Mouse (Mus musculus) granulocyte monocyte progenitor cell, adult 5-6 weeks (primary cell): ENCODE results near the gene Sdk2. TPM values are rescaled to one million over a fixed set of nuclear protein-coding genes. Genes with fewer than 3 reads are reported as not detected.

Experiments
- ATAC-seq: replicated peaks from 2 replicates; pipeline ENCODE4 v1.8.0; 2016; ENCODE audit warnings: mild to moderate bottlenecking, moderate TSS enrichment, inconsistent platforms; ENCODE audit not compliant: poor library complexity, severe bottlenecking
- total RNA-seq, 2 experiments: library from RNA; stranded (forward) in 1 of 2; stranded (reverse) in 1 of 2; fragments of 200-712, 200-1000 nt in 1 of 2; fragments of >200 nt in 1 of 2; fragmentation: Nextera tagmentation in 1 of 2; gene quantifications; 2 replicates each; pipeline ENCODE4 v1.2.3; 2014 to 2017

Gene Sdk2
- total RNA-seq, 2 experiments from 2014 or later: not detected

GRCm38 (mm10) chr11:113865627-113866026, 201.2 kb downstream of the Sdk2 start:
- peak; percentile 97 for ATAC-seq

- peak; percentile 47 for ATAC-seq
Observed at GRCm38 (mm10) chr11:113863408-113863807, 203.4 kb downstream of the Sdk2 start.

GRCm38 (mm10) chr11:113855661-113856060, 211.2 kb downstream of the Sdk2 start:
- no peak for ATAC-seq

GRCm38 (mm10) chr11:113851750-113852149, 215.1 kb downstream of the Sdk2 start:
- no peak for ATAC-seq

GRCm38 (mm10) chr11:113849322-113849721, 217.5 kb downstream of the Sdk2 start:
- ATAC-seq: no peak

GRCm38 (mm10) chr11:113843920-113844319, 222.9 kb downstream of the Sdk2 start:
- no peak for ATAC-seq

GRCm38 (mm10) chr11:113842879-113843278, 224.0 kb downstream of the Sdk2 start:
- no peak for ATAC-seq

GRCm38 (mm10) chr11:113831608-113832007, 235.2 kb downstream of the Sdk2 start:
- ATAC-seq: peak; percentile 64

GRCm38 (mm10) chr11:113828081-113828554, 238.7 kb downstream of the Sdk2 start:
- no peak for ATAC-seq

GRCm38 (mm10) chr11:113820005-113820404, 246.8 kb downstream of the Sdk2 start:
- no peak for ATAC-seq

- no peak for ATAC-seq
Observed at GRCm38 (mm10) chr11:113819001-113819400, 247.8 kb downstream of the Sdk2 start.

GRCm38 (mm10) chr11:113816971-113817548, 249.8 kb downstream of the Sdk2 start:
- ATAC-seq: no peak

GRCm38 (mm10) chr11:113816439-113816838, 250.4 kb downstream of the Sdk2 start:
- ATAC-seq: no peak

- ATAC-seq: no peak
Observed at GRCm38 (mm10) chr11:113811546-113812339, 255.1 kb downstream of the Sdk2 start.

- peak; percentile 79 for ATAC-seq
Observed at GRCm38 (mm10) chr11:113810638-113811545, 256.0 kb downstream of the Sdk2 start.

GRCm38 (mm10) chr11:113807086-113807485, 259.8 kb downstream of the Sdk2 start:
- no peak for ATAC-seq

GRCm38 (mm10) chr11:113806382-113807077, 260.3 kb downstream of the Sdk2 start:
- no peak for ATAC-seq

GRCm38 (mm10) chr11:113805974-113806373, 260.9 kb downstream of the Sdk2 start:
- ATAC-seq: peak; percentile 48

- peak; percentile 53 for ATAC-seq
Observed at GRCm38 (mm10) chr11:113803321-113803941, 263.4 kb downstream of the Sdk2 start.

GRCm38 (mm10) chr11:113802456-113802855, 264.4 kb downstream of the Sdk2 start:
- peak; percentile 40 for ATAC-seq
